Mouse (Mus musculus) kidney, adult 2 months (tissue): ENCODE measurements around the gene Metrn.

ENCODE experiments used
- CTCF ChIP-seq: fragments of 200-500 bp; conservative IDR thresholded peaks from 2 replicates; pipeline ENCODE4 v1.5.1; 2011; ENCODE audit warnings: low read depth, mild to moderate bottlenecking, control low read depth, low read length, moderate library complexity, mixed read lengths; ENCODE audit not compliant: insufficient read depth, insufficient read length
- POLR2A ChIP-seq: fragments of 200-500 bp; IDR thresholded peaks from one replicate; pipeline ENCODE4 v1.6.1; 2011; ENCODE audit warnings: low read depth, low read length, control low read depth

DNA sequence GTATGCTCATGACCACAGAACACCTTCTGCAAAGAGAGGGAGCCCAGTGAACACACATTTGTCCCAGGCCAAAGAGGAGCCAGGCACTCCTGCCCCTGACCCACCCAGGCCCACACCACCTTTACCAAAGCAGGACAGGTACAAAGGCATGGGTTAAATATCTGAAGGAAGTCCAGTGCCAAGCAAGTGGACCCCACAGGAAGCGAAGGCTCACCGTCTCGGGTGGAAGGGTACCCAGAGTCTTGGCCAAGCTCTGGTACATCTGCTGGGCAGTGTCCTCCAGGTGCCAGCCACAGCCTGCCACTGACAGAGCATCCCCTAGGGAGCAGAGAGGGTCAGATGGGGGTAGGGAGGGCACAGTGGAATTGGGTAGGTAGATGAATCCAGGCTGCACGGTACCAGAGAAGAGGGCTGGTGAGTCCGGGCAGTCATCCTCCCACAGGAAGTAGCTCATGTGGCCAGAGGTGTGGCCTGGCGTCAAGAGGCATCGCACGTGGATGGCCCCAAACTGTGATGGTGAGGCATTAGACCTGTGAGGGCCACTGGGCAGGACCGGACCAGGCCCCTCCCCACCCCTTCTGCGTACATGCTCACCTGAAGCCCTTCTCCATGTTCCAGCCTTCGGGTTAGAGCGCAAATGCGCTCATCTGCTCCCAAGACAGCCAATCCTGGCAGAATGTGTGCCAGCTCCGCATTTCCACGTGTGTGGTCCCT, 12.9 kb downstream of the Metrn start:
- TF ChIP-seq CTCF, result no peak
- no peak for TF ChIP-seq POLR2A
